Mouse (Mus musculus) splenic B cell, adult 2 months (primary cell): Measurements from ENCODE around the gene Ccdc160.

Source experiments
- DNase-seq: peaks from one replicate; pipeline ENCODE4 v3.0.0-alpha.2; 2011; ENCODE audit warnings: low read depth, low spot score
- H3K27me3 ChIP-seq: 2 replicates; pipeline ENCODE4 v1.6.1; 2012; ENCODE audit warnings: mild to moderate bottlenecking, low read length, moderate library complexity, mixed read lengths; ENCODE audit not compliant: control insufficient read depth, poor library complexity, insufficient read depth, severe bottlenecking
- H3K36me3 ChIP-seq: 2 replicates; pipeline ENCODE4 v1.6.1; 2012; ENCODE audit warnings: mild to moderate bottlenecking, low read length, moderate library complexity, mixed read lengths; ENCODE audit not compliant: control insufficient read depth, poor library complexity, insufficient read depth, severe bottlenecking

The Ccdc160 gene

DNA sequence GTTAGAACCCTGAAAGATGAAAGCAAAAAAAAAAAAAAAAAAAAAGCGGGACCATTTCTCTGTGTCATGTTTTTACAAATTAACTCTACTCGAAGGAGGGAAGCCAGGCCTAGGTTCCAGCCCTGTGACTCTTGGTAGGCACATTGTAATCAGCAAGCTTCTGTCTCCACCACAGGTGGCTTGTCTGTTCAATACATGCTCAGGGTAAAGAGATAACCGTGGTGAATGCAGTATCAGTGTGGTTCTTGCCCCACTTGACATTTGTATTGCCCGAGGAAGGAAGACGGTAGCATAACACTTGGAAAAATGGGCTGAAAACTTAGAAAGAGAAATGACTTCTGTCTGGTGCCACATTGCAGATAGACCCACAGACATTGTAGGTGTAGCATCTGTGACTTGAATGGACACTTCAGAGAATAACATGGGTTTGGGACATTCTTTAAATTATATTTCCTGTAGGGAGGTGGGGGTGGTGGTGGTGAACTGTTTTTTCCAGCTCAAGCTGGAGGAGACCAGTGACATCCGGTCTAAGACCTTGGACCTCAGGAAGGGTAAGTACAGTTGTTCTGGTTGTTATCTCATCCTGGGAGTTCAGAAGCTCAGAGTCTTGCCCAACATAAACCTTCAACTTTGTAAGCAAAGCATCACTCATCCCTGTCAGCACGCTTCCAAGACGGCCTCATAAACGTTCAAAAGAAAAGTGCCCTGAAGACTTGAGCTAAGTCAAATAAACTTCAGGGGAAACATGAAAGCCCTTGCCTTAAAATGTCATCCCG lies 1.1 kb downstream of the Ccdc160 start:
- DNase-seq: no peak
- H3K36me3 ChIP-seq: no peaks in the 10 kb centered on the region
- no peaks in the 10 kb centered on the region for H3K27me3 ChIP-seq

DNA sequence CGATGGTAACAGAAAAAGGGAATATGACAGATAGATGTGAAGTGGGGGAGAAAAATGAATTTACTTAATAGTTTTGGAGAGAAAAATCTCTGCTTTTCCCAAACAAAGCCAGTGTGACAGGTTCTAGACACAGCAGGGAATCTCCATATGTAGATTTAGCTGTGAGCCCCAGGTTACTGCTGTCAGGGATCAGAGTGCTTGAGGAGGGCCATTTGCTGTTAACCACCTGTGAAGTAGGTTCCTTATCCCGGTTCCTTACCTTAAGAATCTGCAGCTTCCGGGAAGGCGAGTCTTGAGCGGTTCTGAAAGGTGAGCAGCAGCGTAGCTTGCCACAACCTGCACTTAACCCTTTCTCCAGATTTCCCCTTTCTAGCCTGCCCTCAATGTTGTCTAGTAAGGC lies 1.9 kb downstream of the Ccdc160 start:
- Histone ChIP-seq H3K27me3 (no peaks in the 10 kb centered on the region), H3K36me3 (no peaks in the 10 kb centered on the region)
- no peak for DNase-seq

DNA sequence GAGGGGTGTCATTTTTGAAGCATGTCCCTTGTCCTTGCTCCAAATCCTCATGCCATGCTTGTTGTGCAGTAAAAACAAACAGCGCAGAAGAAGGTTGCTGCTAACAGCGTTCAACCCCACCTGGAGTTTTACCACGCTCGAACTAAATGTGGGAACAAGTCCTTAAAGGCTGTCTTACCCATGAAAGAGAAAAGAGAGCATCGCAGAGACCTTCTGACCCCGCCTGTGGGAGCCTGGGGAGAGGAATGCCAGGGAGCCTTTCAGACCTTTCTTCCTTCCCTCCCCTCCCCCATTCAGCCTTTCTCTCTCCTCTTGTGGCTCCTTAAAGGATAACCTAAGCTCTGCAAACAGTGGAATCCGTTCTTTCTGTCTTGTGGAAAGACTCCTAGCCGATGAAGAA lies 4.8 kb downstream of the Ccdc160 start:
- Histone ChIP-seq H3K36me3 (no peaks in the 10 kb centered on the region), H3K27me3 (no peaks in the 10 kb centered on the region)
- no peak for DNase-seq

DNA sequence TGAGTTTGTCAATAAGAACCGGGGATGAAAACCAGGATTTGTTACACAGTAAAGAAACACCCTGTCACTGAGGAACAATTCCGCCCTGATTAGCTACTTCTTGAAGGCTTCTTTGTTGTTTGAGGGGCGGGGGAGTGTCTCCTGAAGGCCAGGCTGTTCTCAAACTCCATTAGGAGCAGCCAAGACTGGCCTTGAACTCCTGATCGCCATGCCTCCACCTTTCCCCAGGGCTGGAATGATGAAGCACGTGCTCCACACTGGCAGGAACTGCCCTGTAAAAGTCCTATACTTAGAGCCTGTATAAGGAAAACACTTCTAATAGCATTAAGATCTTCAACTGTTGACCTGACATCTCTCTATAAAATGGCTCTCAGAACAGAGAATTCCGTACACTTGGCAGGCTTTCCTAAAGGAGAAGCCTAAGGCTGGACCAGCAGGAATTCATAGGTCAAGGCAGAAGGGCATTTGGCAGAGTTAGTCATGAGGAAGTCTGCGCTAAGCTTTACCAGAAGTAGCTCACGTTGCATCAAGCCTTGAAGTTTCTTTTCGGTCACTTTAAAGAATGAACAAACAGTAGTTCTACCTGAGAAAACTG lies 6.1 kb downstream of the Ccdc160 start:
- H3K27me3 ChIP-seq: no peaks in the 10 kb centered on the region
- no peaks in the 10 kb centered on the region for H3K36me3 ChIP-seq
- DNase-seq: no peak

DNA sequence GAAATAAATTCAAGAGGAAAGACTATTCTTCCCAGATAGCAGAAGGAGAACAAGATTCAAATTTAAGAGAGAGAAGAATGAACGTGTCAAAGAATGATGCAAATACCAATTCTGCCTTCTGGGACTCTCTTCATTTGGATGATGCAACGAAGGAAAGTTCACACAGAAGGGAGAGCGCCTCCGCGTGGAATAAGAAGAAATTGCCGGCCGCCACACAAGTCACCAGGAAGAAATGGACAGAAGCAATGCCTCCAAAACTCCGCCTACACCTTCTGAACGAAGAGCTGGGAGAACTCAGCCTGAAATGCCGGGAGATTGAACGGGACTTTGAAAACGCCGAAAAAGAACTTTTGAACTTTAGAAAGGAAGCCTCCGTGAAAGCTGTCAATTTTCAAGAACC lies 7.3 kb downstream of the Ccdc160 start:
- no peaks in the 10 kb centered on the region for H3K27me3 ChIP-seq
- no peak for DNase-seq
- no peaks in the 10 kb centered on the region for H3K36me3 ChIP-seq

DNA sequence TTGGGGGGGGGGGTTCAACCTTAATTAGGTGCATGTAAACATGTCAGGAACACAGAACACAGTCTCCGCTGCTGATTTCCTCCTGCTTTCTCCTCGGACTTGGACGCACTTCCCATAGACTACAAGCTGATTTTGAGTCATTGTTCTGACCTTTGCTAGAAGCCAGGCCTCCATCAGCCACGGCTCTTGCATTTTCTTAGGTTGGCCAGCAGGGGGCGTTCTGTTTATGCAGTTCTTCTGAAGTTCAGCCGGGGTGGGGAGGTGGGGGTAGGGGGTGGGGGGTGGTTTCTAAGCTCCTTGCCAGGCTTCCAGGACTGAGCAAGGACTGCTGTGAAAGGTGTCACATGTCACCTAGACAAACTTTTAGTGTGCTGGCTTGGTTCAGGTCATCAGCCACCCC lies 8.6 kb downstream of the Ccdc160 start:
- no peaks in the 10 kb centered on the region for H3K27me3 ChIP-seq
- DNase-seq: peak; percentile 36
- no peaks in the 10 kb centered on the region for H3K36me3 ChIP-seq

DNA sequence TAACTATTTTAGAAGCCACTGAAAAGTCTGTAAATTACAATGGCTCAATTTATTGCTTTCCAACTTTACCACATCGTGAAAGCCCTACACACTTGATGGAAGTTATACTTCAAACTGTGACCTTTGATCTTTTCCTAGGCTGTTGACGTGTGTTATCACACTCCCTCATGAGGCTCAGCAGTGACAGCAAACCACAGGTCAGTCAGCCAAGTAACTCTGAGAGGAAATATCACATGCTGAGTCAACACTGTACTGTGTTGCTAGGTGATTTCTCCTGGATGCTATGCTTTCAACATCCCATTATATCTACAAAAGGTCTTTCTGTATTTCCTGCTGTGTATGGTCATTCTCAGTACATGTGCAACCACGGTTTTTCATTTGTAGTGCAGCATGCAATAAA lies 28.3 kb downstream of the Ccdc160 start:
- no peak for DNase-seq
- no peaks in the 10 kb centered on the region for H3K27me3 ChIP-seq
- H3K36me3 ChIP-seq: no peaks in the 10 kb centered on the region
